Mouse (Mus musculus) forebrain, embryonic 15.5 days (tissue): ENCODE measurements at regions not wholly inside any gene's neighbourhood (a gene's known extent, or its start where the extent isn't known, plus 50 kb on each side); places are given as distances from the start of the nearest gene placed in this dataset.
A peak's percentile ranks its signal among the peaks of the same experiment; 100 is the strongest.
"Not testable (repeated sequence)": the region's sequence is repeated elsewhere in the genome, so short reads cannot be mapped to it uniquely, and the experiment has no call there.

Source experiments
- ATAC-seq: fragments of 200-750 bp; cut with Nextera tagmentation; replicated peaks from 2 replicates; pipeline ENCODE4 v1.8.0; 2017; ENCODE audit warnings: mild to moderate bottlenecking, moderate TSS enrichment, moderate library complexity
- H3K27ac ChIP-seq: fragments of 300-500 bp; sonication (generic); replicated peaks from 2 replicates; pipeline ENCODE4 v1.5.1; 2015; ENCODE audit warnings: mild to moderate bottlenecking, inconsistent platforms
- H3K27me3 ChIP-seq: fragments of 300-500 bp; sonication (generic); 2 replicates; pipeline ENCODE4 v1.6.1; 2015; ENCODE audit warnings: inconsistent platforms
- H3K36me3 ChIP-seq: fragments of 300-500 bp; sonication (generic); 2 replicates; pipeline ENCODE4 v1.6.1; 2015; ENCODE audit warnings: mild to moderate bottlenecking, inconsistent platforms
- H3K4me1 ChIP-seq: fragments of 300-500 bp; sonication (generic); 2 replicates; pipeline ENCODE4 v1.6.1; 2015; ENCODE audit warnings: inconsistent platforms
- H3K4me2 ChIP-seq: fragments of 300-500 bp; sonication (generic); replicated peaks from 2 replicates; pipeline ENCODE4 v1.6.1; 2015; ENCODE audit warnings: mild to moderate bottlenecking, inconsistent platforms
- H3K4me3 ChIP-seq: fragments of 300-500 bp; sonication (generic); 2 replicates; pipeline ENCODE4 v1.5.1; 2015; ENCODE audit warnings: mild to moderate bottlenecking, inconsistent platforms
- H3K9ac ChIP-seq: fragments of 300-500 bp; sonication (generic); replicated peaks from 2 replicates; pipeline ENCODE4 v1.6.1; 2015; ENCODE audit warnings: mild to moderate bottlenecking, inconsistent platforms
- H3K9me3 ChIP-seq: fragments of 300-500 bp; sonication (generic); 2 replicates; pipeline ENCODE4 v1.6.1; 2016; ENCODE audit warnings: inconsistent platforms
- WGBS: fragments of 180-500 bp; shearing (Covaris S2); methylation state at CpG from one replicate; pipeline ENCODE4 v1.1.7; 2015; ENCODE audit warnings: mixed read lengths; 5-methylcytosine and 5-hydroxymethylcytosine counted together

- Histone ChIP-seq H3K4me3 (no peak overlapping the region), H3K27ac (no peak overlapping the region), H3K4me2 (no peak overlapping the region), H3K27me3 (no peaks in the 10 kb centered on the region), H3K9me3 (no peaks in the 10 kb centered on the region), H3K9ac (no peak overlapping the region), H3K36me3 (no peaks in the 10 kb centered on the region), H3K4me1 (no peaks in the 10 kb centered on the region)
- peak; percentile 41; the same call in 1 of the 2 replicates for ATAC-seq
- WGBS: 73% methylated on average over 1 of the region's 1 CpGs
Observed at GRCm38 (mm10) chr1:164531741-164532140, 73.6 kb upstream of the Atp1b1 start.

- H3K36me3 ChIP-seq: no peaks in the 10 kb centered on the region
Observed at GRCm38 (mm10) chr1:164526748-164527147, 68.6 kb upstream of the Atp1b1 start.

GRCm38 (mm10) chr1:164522377-164523150, 64.4 kb upstream of the Atp1b1 start:
- H3K9ac ChIP-seq: no peak overlapping the region
- H3K36me3 ChIP-seq: no peaks in the 10 kb centered on the region
- H3K4me3 ChIP-seq: no peak overlapping the region
- no peak overlapping the region for H3K4me2 ChIP-seq
- H3K9me3 ChIP-seq: no peaks in the 10 kb centered on the region
- WGBS: 87% methylated on average over 3 of the region's 3 CpGs
- H3K27ac ChIP-seq: no peak overlapping the region
- H3K4me1 ChIP-seq: no peaks in the 10 kb centered on the region
- H3K27me3 ChIP-seq: no peaks in the 10 kb centered on the region
- ATAC-seq: no peak

More at GRCm38 (mm10) chr1:164526748-164527147, 68.6 kb upstream of the Atp1b1 start:
- Histone ChIP-seq H3K9ac (no peak overlapping the region), H3K9me3 (no peaks in the 10 kb centered on the region), H3K27me3 (no peaks in the 10 kb centered on the region), H3K27ac (no peak overlapping the region), H3K4me2 (no peak overlapping the region), H3K4me3 (no peak overlapping the region), H3K4me1 (no peaks in the 10 kb centered on the region)
- ATAC-seq: no peak
- 90% methylated on average over 1 of the region's 1 CpGs for WGBS

- 91% methylated on average over 6 of the region's 6 CpGs for WGBS
- no peak for ATAC-seq
- no peaks in the 10 kb centered on the region for H3K9me3 ChIP-seq
Observed at GRCm38 (mm10) chr1:164521371-164522130, 63.4 kb upstream of the Atp1b1 start.

GRCm38 (mm10) chr1:164518866-164519265, 60.7 kb upstream of the Atp1b1 start:
- ATAC-seq: no peak
- no peaks in the 10 kb centered on the region for H3K27me3 ChIP-seq
- WGBS: 94% methylated on average over 3 of the region's 3 CpGs

More at GRCm38 (mm10) chr1:164521371-164522130, 63.4 kb upstream of the Atp1b1 start:
- no peak overlapping the region for H3K9ac ChIP-seq
- no peak overlapping the region for H3K4me3 ChIP-seq
- H3K27me3 ChIP-seq: no peaks in the 10 kb centered on the region
- no peak overlapping the region for H3K4me2 ChIP-seq
- H3K4me1 ChIP-seq: no peaks in the 10 kb centered on the region
- no peaks in the 10 kb centered on the region for H3K36me3 ChIP-seq
- H3K27ac ChIP-seq: no peak overlapping the region

GRCm38 (mm10) chr1:164518308-164518707, 60.2 kb upstream of the Atp1b1 start:
- 85% methylated on average over 4 of the region's 4 CpGs for WGBS
- H3K27me3 ChIP-seq: no peaks in the 10 kb centered on the region

More at GRCm38 (mm10) chr1:164518866-164519265, 60.7 kb upstream of the Atp1b1 start:
- H3K4me3 ChIP-seq: no peak overlapping the region
- H3K9ac ChIP-seq: no peak overlapping the region
- H3K4me2 ChIP-seq: no peak overlapping the region
- H3K36me3 ChIP-seq: no peaks in the 10 kb centered on the region
- no peak overlapping the region for H3K27ac ChIP-seq
- no peaks in the 10 kb centered on the region for H3K4me1 ChIP-seq
- H3K9me3 ChIP-seq: no peaks in the 10 kb centered on the region

GRCm38 (mm10) chr1:164517362-164517761, 59.2 kb upstream of the Atp1b1 start:
- ATAC-seq, H3K36me3 ChIP-seq, H3K4me2 ChIP-seq, H3K27ac ChIP-seq, H3K27me3 ChIP-seq, H3K9ac ChIP-seq, H3K9me3 ChIP-seq, H3K4me1 ChIP-seq, H3K4me3 ChIP-seq: not testable (repeated sequence)
- 100% methylated on average over 2 of the region's 2 CpGs for WGBS

More at GRCm38 (mm10) chr1:164518308-164518707, 60.2 kb upstream of the Atp1b1 start:
- Histone ChIP-seq H3K4me3 (no peak overlapping the region), H3K4me1 (no peaks in the 10 kb centered on the region), H3K4me2 (no peak overlapping the region), H3K9ac (no peak overlapping the region), H3K9me3 (no peaks in the 10 kb centered on the region), H3K36me3 (no peaks in the 10 kb centered on the region), H3K27ac (no peak overlapping the region)
- no peak for ATAC-seq

GRCm38 (mm10) chr1:164511628-164512385, 53.7 kb upstream of the Atp1b1 start:
- H3K9ac ChIP-seq: no peak overlapping the region
- no peaks in the 10 kb centered on the region for H3K9me3 ChIP-seq
- ATAC-seq: no peak
- WGBS: 91% methylated on average over 7 of the region's 7 CpGs
- H3K4me3 ChIP-seq: no peak overlapping the region
- no peak overlapping the region for H3K4me2 ChIP-seq
- H3K4me1 ChIP-seq: no peaks in the 10 kb centered on the region; the same call in 1 of the 2 replicates
- no peak overlapping the region for H3K27ac ChIP-seq
- H3K27me3 ChIP-seq: no peaks in the 10 kb centered on the region
- H3K36me3 ChIP-seq: no peaks in the 10 kb centered on the region

GRCm38 (mm10) chr1:164509226-164509625, 51.1 kb upstream of the Atp1b1 start:
- ATAC-seq: no peak
- Histone ChIP-seq H3K9me3 (no peaks in the 10 kb centered on the region), H3K4me1 (no peaks in the 10 kb centered on the region; the same call in 1 of the 2 replicates), H3K4me3 (no peak overlapping the region), H3K9ac (no peak overlapping the region), H3K27ac (no peak overlapping the region), H3K4me2 (no peak overlapping the region), H3K27me3 (no peaks in the 10 kb centered on the region), H3K36me3 (no peaks in the 10 kb centered on the region)
- 64% methylated on average over 1 of the region's 1 CpGs for WGBS

- H3K9ac ChIP-seq: no peak overlapping the region
- WGBS: 52% methylated on average over 8 of the region's 8 CpGs
Observed at GRCm38 (mm10) chr1:164508556-164508955, 50.4 kb upstream of the Atp1b1 start.

GRCm38 (mm10) chr1:164508106-164508505, 50.0 kb upstream of the Atp1b1 start:
- no peaks in the 10 kb centered on the region; the same call in 1 of the 2 replicates for H3K4me1 ChIP-seq
- WGBS: 5% methylated on average over 5 of the region's 5 CpGs
- H3K27me3 ChIP-seq: no peaks in the 10 kb centered on the region
- no peak overlapping the region for H3K27ac ChIP-seq
- H3K9me3 ChIP-seq: no peaks in the 10 kb centered on the region
- ATAC-seq: no peak
- no peak overlapping the region for H3K4me2 ChIP-seq
- H3K36me3 ChIP-seq: no peaks in the 10 kb centered on the region
- H3K9ac ChIP-seq: no peak overlapping the region
- no peak overlapping the region for H3K4me3 ChIP-seq

More at GRCm38 (mm10) chr1:164508556-164508955, 50.4 kb upstream of the Atp1b1 start:
- no peak for ATAC-seq
- H3K4me3 ChIP-seq: no peak overlapping the region
- no peak overlapping the region for H3K27ac ChIP-seq
- no peaks in the 10 kb centered on the region; the same call in 1 of the 2 replicates for H3K4me1 ChIP-seq
- H3K4me2 ChIP-seq: no peak overlapping the region
- no peaks in the 10 kb centered on the region for H3K36me3 ChIP-seq
- no peaks in the 10 kb centered on the region for H3K27me3 ChIP-seq
- no peaks in the 10 kb centered on the region for H3K9me3 ChIP-seq
